Mouse (Mus musculus) hindbrain, embryonic 10.5 days (tissue): Measurements from ENCODE around the gene Nkx1-2. TPM values are rescaled to one million over a fixed set of nuclear protein-coding genes. Genes with fewer than 3 reads are reported as not detected.

Experiments used
- DNase-seq: peaks from one replicate; pipeline ENCODE4 v3.0.0-alpha.2; 2017; ENCODE audit warnings: low spot score
- H3K27ac ChIP-seq: fragments of 300-500 bp; sonication (generic); 2 replicates; pipeline ENCODE4 v1.5.1; 2016; ENCODE audit warnings: mild to moderate bottlenecking, moderate library complexity
- H3K27me3 ChIP-seq: fragments of 300-500 bp; sonication (generic); 2 replicates; pipeline ENCODE4 v1.6.1; 2016; ENCODE audit warnings: mild to moderate bottlenecking; ENCODE audit not compliant: poor library complexity, insufficient read depth, severe bottlenecking
- H3K36me3 ChIP-seq: fragments of 300-500 bp; sonication (generic); 2 replicates; pipeline ENCODE4 v1.6.1; 2016; ENCODE audit warnings: mild to moderate bottlenecking, moderate library complexity
- H3K4me1 ChIP-seq: fragments of 300-500 bp; sonication (generic); replicated peaks from 2 replicates; pipeline ENCODE4 v1.6.1; 2016; ENCODE audit warnings: mild to moderate bottlenecking
- H3K4me3 ChIP-seq: fragments of 300-500 bp; sonication (generic); 2 replicates; pipeline ENCODE4 v1.5.1; 2016; ENCODE audit warnings: mild to moderate bottlenecking, moderate library complexity
- H3K9me3 ChIP-seq: fragments of 300-500 bp; sonication (generic); 2 replicates; pipeline ENCODE4 v1.6.1; 2016; ENCODE audit warnings: mild to moderate bottlenecking, moderate library complexity
- WGBS: fragments of 180-500 bp; shearing (Covaris S2); methylation state at CpG from one replicate; pipeline ENCODE4 v1.1.7; 2016; 5-methylcytosine and 5-hydroxymethylcytosine counted together
- polyA plus RNA-seq: library from polyadenylated mRNA; unstranded; fragments of >200 nt; fragmentation: Nextera tagmentation; extraction: Ambion mirVana; gene quantifications from 2 replicates; pipeline ENCODE4 v1.2.1, GENCODE M21; 2016

Gene Nkx1-2
- polyA plus RNA-seq, 1 experiment from 2014 or later = 1.3 TPM

- peak; percentile 34 for DNase-seq
- WGBS = 9% methylated on average over 26 of the region's 26 CpGs
These were observed 2.7 kb downstream of the Nkx1-2 start for GRCm38 (mm10) chr7:132596557-132597250.

DNA sequence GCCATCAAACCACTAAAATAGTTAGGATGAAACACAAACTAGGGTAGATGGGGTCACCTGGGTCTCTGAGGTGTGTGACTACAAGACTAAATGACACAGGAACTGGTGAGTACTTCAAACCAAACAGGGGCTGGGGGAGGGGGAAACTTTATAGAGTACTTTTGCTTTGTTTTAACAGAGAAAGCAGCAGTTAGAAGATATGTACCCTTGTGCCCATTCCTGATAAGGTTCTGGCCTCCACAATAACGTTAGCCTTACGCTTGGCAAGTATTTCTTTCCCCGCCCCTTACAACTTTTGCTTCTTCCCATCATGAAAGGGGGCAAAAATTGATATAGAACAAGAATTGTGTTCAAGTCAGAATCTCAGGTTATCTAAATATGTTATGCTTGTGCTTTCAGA lies 3.6 kb downstream of the Nkx1-2 start:
- DNase-seq = no peak
- peaks cover 79% of the 10 kb centered on the region for H3K27me3 ChIP-seq
- WGBS = 88% methylated on average over 3 of the region's 3 CpGs
- H3K27ac ChIP-seq = no peak overlapping the region
- H3K36me3 ChIP-seq = no peaks in the 10 kb centered on the region
- H3K9me3 ChIP-seq = no peaks in the 10 kb centered on the region
- no peak overlapping the region for H3K4me3 ChIP-seq
- peaks cover 41% of the 10 kb centered on the region for H3K4me1 ChIP-seq

More at GRCm38 (mm10) chr7:132596557-132597250, 2.7 kb downstream of the Nkx1-2 start:
- Histone ChIP-seq H3K27me3 (peaks cover 88% of the 10 kb centered on the region), H3K27ac (no peak overlapping the region), H3K36me3 (no peaks in the 10 kb centered on the region), H3K4me1 (peaks cover 50% of the 10 kb centered on the region), H3K4me3 (peak overlapping the region; percentile 61), H3K9me3 (no peaks in the 10 kb centered on the region)

DNA sequence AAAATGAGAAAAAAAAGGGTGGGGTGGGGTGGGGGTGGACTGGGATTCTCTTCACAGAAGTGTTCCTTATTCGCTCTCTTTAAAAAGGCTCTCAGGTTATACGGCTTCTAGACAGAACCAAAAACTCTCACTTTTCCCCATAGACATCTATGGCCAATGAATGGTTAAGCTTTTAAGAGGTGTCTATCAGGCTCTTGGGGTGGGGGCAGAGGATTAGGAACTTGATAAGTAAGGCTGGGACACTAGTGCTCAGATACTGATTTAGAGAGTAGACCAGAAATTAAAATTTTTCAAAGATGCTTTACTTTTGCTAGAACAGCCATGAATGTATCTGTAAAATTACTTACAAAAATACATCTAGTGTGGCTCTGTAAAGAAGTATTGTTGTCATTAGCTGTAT lies 5.1 kb downstream of the Nkx1-2 start:
- WGBS = 100% methylated on average over 2 of the region's 2 CpGs
- peaks cover 69% of the 10 kb centered on the region for H3K27me3 ChIP-seq

GRCm38 (mm10) chr7:132593762-132594161 lies 5.7 kb downstream of the Nkx1-2 start:
- no peaks in the 10 kb centered on the region for H3K36me3 ChIP-seq
- peaks cover 20% of the 10 kb centered on the region for H3K4me1 ChIP-seq
- 69% methylated on average over 2 of the region's 2 CpGs for WGBS
- peaks cover 63% of the 10 kb centered on the region for H3K27me3 ChIP-seq
- H3K9me3 ChIP-seq = no peaks in the 10 kb centered on the region
- no peak overlapping the region for H3K27ac ChIP-seq
- no peak for DNase-seq
- no peak overlapping the region for H3K4me3 ChIP-seq

More for the DNA sequence above, 5.1 kb downstream of the Nkx1-2 start:
- H3K27ac ChIP-seq = no peak overlapping the region
- H3K36me3 ChIP-seq = no peaks in the 10 kb centered on the region
- H3K4me3 ChIP-seq = no peak overlapping the region
- peaks cover 26% of the 10 kb centered on the region for H3K4me1 ChIP-seq
- H3K9me3 ChIP-seq = no peaks in the 10 kb centered on the region
- DNase-seq = no peak

DNA sequence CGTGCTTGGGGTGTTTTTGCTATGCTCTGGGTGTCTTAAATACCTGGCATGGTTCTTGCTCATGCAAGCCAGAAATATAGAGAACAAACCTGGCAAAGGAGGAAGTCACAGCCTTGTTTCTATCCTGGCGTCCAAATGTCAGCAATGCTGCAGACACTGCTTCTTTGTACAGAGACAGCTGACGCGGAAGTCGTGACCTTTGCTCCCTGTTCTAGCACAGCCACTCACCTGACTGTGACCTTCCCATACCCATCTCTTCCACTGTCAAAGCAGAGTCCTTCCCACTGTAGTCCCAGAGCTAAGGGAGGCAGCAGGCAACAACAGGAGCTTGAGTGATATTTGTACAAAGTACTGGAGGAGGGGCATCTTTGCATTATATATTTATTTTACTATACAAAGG lies 9.8 kb downstream of the Nkx1-2 start:
- no peak for DNase-seq
- Histone ChIP-seq H3K27me3 (peaks cover 22% of the 10 kb centered on the region), H3K36me3 (no peaks in the 10 kb centered on the region), H3K4me3 (no peak overlapping the region), H3K9me3 (no peaks in the 10 kb centered on the region), H3K27ac (no peak overlapping the region), H3K4me1 (no peaks in the 10 kb centered on the region)
- WGBS = 59% methylated on average over 5 of the region's 5 CpGs

- no peak for DNase-seq
- Histone ChIP-seq H3K27me3 (peaks cover 6% of the 10 kb centered on the region; the same call in 1 of the 2 replicates), H3K9me3 (no peaks in the 10 kb centered on the region), H3K4me3 (no peak overlapping the region), H3K36me3 (no peaks in the 10 kb centered on the region), H3K27ac (no peak overlapping the region), H3K4me1 (no peaks in the 10 kb centered on the region)
- 73% methylated on average over 5 of the region's 5 CpGs for WGBS
These were observed 12.3 kb downstream of the Nkx1-2 start for GRCm38 (mm10) chr7:132587167-132587566.

GRCm38 (mm10) chr7:132585695-132586491 lies 13.5 kb downstream of the Nkx1-2 start:
- no peaks in the 10 kb centered on the region for H3K9me3 ChIP-seq
- H3K4me1 ChIP-seq = no peaks in the 10 kb centered on the region
- peaks cover 4% of the 10 kb centered on the region; the same call in 1 of the 2 replicates for H3K27me3 ChIP-seq
- H3K27ac ChIP-seq = no peak overlapping the region
- no peak for DNase-seq
- 78% methylated on average over 3 of the region's 3 CpGs for WGBS
- no peaks in the 10 kb centered on the region for H3K36me3 ChIP-seq
- no peak overlapping the region for H3K4me3 ChIP-seq

GRCm38 (mm10) chr7:132581441-132581840 lies 18.0 kb downstream of the Nkx1-2 start:
- 93% methylated on average over 2 of the region's 2 CpGs for WGBS
- Histone ChIP-seq H3K9me3 (no peaks in the 10 kb centered on the region), H3K36me3 (no peaks in the 10 kb centered on the region), H3K27ac (no peak overlapping the region), H3K27me3 (peaks cover 36% of the 10 kb centered on the region), H3K4me3 (no peak overlapping the region), H3K4me1 (peaks cover 3% of the 10 kb centered on the region)
- DNase-seq = no peak

GRCm38 (mm10) chr7:132580511-132580910 lies 18.9 kb downstream of the Nkx1-2 start:
- Histone ChIP-seq H3K27ac (no peak overlapping the region), H3K36me3 (no peaks in the 10 kb centered on the region), H3K27me3 (peaks cover 36% of the 10 kb centered on the region), H3K9me3 (no peaks in the 10 kb centered on the region), H3K4me3 (no peak overlapping the region), H3K4me1 (peaks cover 11% of the 10 kb centered on the region)
- no peak for DNase-seq
- WGBS = 83% methylated on average over 6 of the region's 6 CpGs

DNA sequence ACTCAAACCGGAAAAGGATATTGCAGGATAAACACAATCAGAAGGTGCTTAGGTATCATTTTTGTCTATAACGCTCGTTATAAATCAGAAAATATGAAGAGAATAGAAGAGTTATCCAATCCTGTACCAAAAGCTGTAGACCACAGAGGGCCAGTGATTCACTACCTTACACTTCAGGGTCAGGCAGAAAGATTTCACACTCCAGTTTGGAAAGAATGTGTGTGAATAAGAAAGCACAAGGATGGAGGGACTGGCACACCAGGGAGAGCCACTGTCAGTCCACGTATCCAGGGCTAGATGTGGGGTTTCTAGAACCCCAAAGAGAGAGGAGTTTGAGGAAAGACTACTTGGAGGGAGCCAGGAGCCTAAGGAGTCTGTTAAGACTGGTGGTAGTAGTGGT lies 22.5 kb downstream of the Nkx1-2 start:
- DNase-seq = no peak
- H3K9me3 ChIP-seq = no peaks in the 10 kb centered on the region
- no peaks in the 10 kb centered on the region for H3K36me3 ChIP-seq
- peak overlapping the region; percentile 96; the same call in 1 of the 2 replicates for H3K27ac ChIP-seq
- peaks cover 42% of the 10 kb centered on the region for H3K4me1 ChIP-seq
- H3K4me3 ChIP-seq = peak overlapping the region; percentile 82
- 59% methylated on average over 4 of the region's 4 CpGs for WGBS
- peaks cover 36% of the 10 kb centered on the region for H3K27me3 ChIP-seq

DNA sequence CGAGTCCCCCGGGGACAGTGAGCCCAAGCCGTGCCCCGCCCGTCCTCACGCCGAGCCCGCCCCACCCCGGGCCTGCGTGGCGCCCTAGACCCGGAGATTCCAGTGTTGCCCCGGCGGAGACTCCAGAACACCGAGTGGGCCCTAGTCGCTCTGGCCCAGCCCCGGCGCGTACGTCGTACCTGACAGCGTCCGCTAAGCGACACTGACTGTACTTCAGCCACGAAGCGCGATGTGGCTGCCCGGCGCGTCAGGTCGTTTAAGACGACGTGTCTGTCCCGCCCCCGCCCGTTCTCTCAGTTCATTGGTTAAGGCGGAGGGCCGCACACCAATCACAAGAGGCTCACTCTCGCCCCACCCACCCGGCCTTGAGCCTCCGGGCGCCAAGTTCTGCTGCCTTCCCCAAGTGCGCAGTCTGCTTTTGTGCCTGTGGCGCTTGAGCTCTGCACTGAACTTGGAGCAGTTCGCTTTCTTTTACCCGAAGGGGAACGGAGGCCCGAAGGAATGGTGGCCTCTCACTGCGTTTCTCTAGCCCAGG lies 23.3 kb downstream of the Nkx1-2 start, which contains the start of gene Oat:
TSS of gene Oat (minus strand) at position 283 of the 535 bp plus-strand sequence.
- Histone ChIP-seq H3K27ac (peak within 1 kb of the TSS; percentile 96), H3K36me3 (no peaks in the 10 kb centered on the region), H3K4me1 (peaks cover 48% of the 10 kb centered on the region), H3K9me3 (no peaks in the 10 kb centered on the region), H3K4me3 (peak within 1 kb of the TSS; percentile 82), H3K27me3 (peaks cover 36% of the 10 kb centered on the region)
- under 1% methylated on average over 49 of the region's 49 CpGs for WGBS
- peak; percentile 96 for DNase-seq

- peak; percentile 87 for DNase-seq
- Histone ChIP-seq H3K36me3 (no peaks in the 10 kb centered on the region), H3K4me1 (peaks cover 48% of the 10 kb centered on the region), H3K9me3 (no peaks in the 10 kb centered on the region), H3K27ac (peak overlapping the region; percentile 96), H3K4me3 (peak overlapping the region; percentile 82), H3K27me3 (peaks cover 36% of the 10 kb centered on the region)
- WGBS = under 1% methylated on average over 13 of the region's 13 CpGs
These were observed 23.8 kb downstream of the Nkx1-2 start for GRCm38 (mm10) chr7:132575623-132576022.

- Histone ChIP-seq H3K4me3 (no peak overlapping the region), H3K27me3 (peaks cover 29% of the 10 kb centered on the region), H3K4me1 (peaks cover 48% of the 10 kb centered on the region), H3K27ac (no peak overlapping the region), H3K36me3 (peaks cover 6% of the 10 kb centered on the region), H3K9me3 (no peaks in the 10 kb centered on the region)
- 93% methylated on average over 5 of the region's 5 CpGs for WGBS
- DNase-seq = no peak
These were observed 24.8 kb downstream of the Nkx1-2 start for GRCm38 (mm10) chr7:132574646-132575045.
